Mouse (Mus musculus): ENCODE measurements around the gene Fbxw5.
"Not testable (repeated sequence)": the region's sequence is repeated elsewhere in the genome, so short reads cannot be mapped to it uniquely, and the experiment has no call there.

Gene Fbxw5

GRCm38 (mm10) chr2:25533707-25534106 is 33.2 kb downstream of the Fbxw5 start:
- DNase-seq = no peak

DNA sequence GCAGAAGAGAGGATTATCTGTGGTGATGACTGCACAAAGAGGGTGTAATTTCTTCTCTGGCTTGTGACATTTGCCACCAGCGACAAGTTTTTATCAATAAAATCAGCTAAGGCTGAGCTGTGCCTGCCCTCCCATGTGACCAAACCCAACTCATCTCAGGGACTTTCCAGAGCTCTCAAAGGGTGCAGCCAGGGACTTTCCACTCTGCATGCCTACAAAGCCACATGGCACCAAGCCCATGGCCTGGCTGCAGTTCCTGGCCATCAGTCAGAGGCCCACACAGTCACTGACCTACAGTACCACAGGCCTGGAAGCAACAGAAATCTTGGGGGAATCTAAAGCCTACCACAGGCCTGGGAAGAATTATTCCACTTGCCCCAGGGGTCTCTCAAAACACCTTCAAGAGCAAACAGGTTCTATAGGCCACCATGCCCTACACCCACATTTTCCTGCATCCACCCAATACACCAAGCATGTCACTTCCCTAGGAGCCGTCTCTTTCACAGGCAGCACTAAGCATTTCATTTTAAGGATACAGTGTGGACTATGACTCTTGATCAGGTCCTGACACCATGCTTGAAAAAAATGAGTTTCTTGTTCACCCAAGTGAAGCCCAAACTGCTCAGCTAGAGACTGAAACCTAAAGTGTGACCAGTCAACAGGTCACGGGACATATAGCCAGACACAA is 33.8 kb downstream of the Fbxw5 start:
- peak; percentile 38 for DNase-seq

GRCm38 (mm10) chr2:25534866-25535182 is 34.3 kb downstream of the Fbxw5 start:
- no peak for DNase-seq

DNA sequence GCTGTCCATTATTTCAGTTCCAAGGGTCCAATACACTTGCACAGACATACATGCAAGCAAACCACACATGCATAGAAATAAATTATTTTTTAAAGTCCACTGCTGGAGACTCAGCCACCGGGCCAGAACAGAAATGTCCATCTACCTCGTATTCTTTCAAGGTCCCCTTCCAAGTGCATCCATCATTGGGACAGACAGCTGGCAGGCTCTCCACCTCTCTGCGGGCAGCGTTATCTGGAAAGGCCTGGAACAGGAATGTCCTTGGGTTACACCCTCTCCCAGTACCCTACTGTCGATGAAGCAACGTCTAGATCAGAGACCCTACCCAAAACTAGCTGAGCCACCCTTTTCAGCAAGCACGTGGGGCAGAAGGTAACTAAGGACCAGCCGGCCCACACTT is 36.0 kb downstream of the Fbxw5 start:
- no peak for DNase-seq

- no peak for DNase-seq
These were observed 40.0 kb downstream of the Fbxw5 start for GRCm38 (mm10) chr2:25540541-25540948.

DNA sequence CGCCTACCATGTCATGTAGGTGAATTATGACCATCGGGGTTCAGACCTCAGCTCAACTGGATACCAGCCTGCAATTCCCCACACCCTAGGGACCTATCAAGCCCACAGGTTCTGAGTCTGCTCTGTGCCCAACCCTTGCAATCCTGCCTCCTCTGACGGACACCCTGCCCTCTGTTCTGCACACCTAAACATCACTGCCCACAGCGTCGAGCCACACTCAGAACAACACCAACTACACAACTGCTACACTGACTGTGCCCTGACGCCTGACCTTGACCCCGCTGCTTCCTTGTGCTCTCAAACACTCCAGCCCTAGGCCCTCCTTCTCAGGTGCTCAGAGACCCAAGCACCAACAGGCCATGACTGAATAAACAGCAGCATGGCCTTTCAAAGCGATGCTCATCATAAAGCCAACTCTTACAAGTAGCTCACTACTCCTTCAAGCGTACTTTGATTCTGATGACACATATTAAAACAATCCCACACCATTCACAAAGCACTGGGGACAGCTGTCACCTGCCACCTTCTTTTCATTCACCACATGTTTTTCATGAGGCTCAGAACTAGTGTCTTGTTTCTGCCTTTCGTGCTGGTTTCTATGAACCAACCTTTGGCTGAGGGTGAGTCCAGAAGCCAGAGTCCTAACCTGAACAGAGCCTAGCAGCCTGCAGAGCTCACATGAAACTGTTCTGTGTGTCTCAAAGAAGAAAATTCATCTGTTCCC is 41.3 kb downstream of the Fbxw5 start:
- no peak for DNase-seq

- no peak for DNase-seq
These were observed 45.7 kb downstream of the Fbxw5 start for GRCm38 (mm10) chr2:25545996-25546810.

- peak; percentile 98 for DNase-seq
These were observed 46.4 kb downstream of the Fbxw5 start, which contains the start of gene Traf2 for GRCm38 (mm10) chr2:25546811-25547491. Gene Traf2, minus strand, starts transcription at chr2:25546940.

GRCm38 (mm10) chr2:25549021-25549991 is 48.8 kb downstream of the Fbxw5 start:
- peak; percentile 80 for DNase-seq

- peak; percentile 72 for DNase-seq
These were observed 50.6 kb downstream of the Fbxw5 start for GRCm38 (mm10) chr2:25551186-25551585.

GRCm38 (mm10) chr2:25553171-25553786 is 52.7 kb downstream of the Fbxw5 start:
- DNase-seq = not testable (repeated sequence)

Measured in thymus, postnatal 25 days (tissue).